Mouse (Mus musculus): Measurements from ENCODE around the gene Dhrs1.
A peak's percentile ranks its signal among the peaks of the same experiment; 100 is the strongest.

Gene Dhrs1

DNA sequence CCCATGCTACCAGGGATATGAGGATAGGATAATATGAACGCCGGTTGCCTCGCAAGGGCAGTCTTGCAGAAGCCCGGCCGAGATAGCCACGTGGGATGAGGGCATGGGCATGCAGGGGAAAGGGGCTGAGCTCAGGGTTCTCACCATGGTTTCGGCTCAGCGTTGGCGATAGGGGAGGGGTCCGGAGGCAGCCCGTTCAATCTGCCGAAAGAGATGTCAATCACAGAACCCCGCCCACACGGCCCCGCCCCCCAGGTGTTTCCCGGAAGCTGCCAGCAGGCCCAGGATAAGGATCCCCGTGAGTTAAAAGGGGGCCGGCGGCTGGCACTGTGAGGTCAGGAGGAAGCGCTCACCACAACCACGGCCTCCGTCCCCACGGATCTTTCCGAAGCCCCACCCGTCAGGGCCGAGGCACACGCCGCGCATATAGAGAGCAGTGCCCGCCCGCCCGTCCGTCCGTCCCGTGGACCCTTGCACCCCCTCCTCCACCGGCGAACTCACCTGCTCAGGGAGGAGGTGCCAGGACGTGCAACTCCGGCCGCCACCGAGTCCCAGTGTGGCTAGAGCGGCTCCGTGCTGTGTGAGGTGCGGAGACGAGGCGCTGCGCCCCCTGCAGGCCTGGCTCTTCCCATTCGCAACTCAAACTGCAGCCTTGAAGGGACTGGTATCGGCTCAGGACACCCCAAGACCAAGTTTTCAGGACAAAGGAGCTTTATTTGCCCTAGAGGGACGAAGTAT, 23.6 kb downstream of the Dhrs1 start, which contains the start of gene Rabggta:
Rabggta (minus strand) TSS at position 564 of the 738 bp plus-strand sequence.
- DNase-seq (ENCODE audit: low spot score) = peak; percentile 93

DNA sequence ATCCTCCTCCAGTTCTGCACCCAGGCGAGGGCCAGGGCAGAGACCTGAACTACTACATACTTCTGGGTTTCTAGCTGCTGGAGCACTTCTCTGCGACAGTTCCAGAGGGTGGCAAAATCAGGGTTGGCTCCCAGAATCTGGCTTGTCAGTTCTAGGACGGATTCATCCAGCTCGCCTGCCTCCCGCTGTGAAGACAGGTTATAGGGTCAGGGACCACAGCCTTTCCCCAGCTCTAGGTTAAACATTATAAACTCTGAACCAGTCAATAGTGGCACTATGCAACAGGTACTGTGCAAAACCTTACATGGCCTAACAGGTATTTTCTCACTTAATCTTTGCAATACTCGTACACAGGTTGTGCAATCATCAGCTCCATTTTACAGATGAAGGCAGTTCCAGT, 24.4 kb downstream of the Dhrs1 start:
- DNase-seq (ENCODE audit: low spot score) = no peak

- DNase-seq (ENCODE audit: low spot score) = no peak
Observed at GRCm38 (mm10) chr14:55720666-55721065, 24.8 kb downstream of the Dhrs1 start.

- DNase-seq (ENCODE audit: low spot score) = no peak
Observed at GRCm38 (mm10) chr14:55719737-55720136, 25.8 kb downstream of the Dhrs1 start.

- DNase-seq (ENCODE audit: low spot score) = no peak
Observed at GRCm38 (mm10) chr14:55716884-55717283, 28.6 kb downstream of the Dhrs1 start.

DNA sequence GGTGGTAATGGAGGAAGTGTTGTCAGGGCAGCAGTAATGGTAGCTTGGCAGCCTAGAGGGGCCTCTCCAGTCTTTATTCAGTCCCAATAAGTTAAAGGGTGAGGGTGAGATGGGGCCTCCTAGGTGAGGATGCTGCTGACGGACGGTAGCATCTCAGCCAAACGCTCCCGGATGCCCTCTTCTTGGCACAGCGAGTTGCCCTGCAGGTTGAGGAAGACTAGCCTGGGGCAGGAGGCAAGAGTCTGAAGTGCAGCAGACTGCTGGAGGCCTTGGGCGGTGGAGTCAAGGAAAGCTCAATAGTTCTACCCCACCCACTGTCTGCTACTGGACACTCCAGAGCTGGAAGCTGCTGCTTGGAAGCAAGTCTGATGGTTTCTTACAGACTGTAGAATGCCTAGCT, 29.2 kb downstream of the Dhrs1 start:
- no peak for DNase-seq (ENCODE audit: low spot score)

- DNase-seq (ENCODE audit: low spot score) = no peak
Observed at GRCm38 (mm10) chr14:55714893-55715292, 30.6 kb downstream of the Dhrs1 start.

GRCm38 (mm10) chr14:55713729-55714122, 31.8 kb downstream of the Dhrs1 start, which contains the start of gene Tgm1:
Gene Tgm1 (minus strand): TSS chr14:55713926.
- DNase-seq (ENCODE audit: low spot score) = no peak

DNA sequence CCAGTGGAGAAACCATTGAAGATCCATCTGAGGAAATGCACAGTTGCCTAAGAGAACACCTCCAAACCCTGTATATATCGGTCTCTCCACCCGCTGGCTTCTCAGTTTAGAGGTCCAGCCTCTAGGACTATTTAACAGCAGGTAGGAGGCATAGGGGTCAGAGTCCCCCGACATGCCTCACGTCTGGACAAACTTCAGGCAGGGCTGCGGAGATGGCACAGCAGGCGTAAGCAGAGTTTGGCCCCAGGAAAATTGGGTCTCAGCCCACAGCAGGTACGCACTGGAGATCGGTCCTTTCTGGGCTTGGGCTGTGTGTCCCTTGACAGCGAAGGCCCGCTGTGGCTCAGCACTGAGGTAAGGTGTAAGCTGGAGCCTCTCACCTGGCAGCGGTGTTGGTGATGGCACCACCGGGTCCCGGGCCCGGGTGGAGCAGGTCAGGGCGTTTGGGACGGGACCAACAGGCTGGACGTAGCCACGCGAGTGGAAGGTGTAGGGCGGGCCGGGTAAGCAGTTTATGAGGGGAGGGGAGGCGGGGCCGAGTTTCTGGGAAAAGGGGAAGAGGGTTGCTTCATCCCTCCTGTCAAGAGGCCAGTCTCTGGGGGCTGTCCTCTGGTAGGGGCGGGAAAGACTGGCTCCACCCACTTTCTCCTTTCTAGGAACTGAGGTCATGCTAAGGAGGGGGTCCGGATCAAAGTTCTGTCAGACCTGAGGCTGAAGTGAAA, 32.3 kb downstream of the Dhrs1 start:
- DNase-seq (ENCODE audit: low spot score) = peak; percentile 52

- no peak for DNase-seq (ENCODE audit: low spot score)
Observed at GRCm38 (mm10) chr14:55711786-55712185, 33.7 kb downstream of the Dhrs1 start.

- DNase-seq (ENCODE audit: low spot score) = no peak
Observed at GRCm38 (mm10) chr14:55709509-55709908, 36.0 kb downstream of the Dhrs1 start.

GRCm38 (mm10) chr14:55707397-55707796, 38.1 kb downstream of the Dhrs1 start:
- DNase-seq (ENCODE audit: low spot score) = no peak

GRCm38 (mm10) chr14:55706051-55706600, 39.4 kb downstream of the Dhrs1 start:
- DNase-seq (ENCODE audit: low spot score) = no peak

GRCm38 (mm10) chr14:55702761-55703160, 42.7 kb downstream of the Dhrs1 start:
- DNase-seq (ENCODE audit: low spot score) = no peak

- DNase-seq (ENCODE audit: low spot score) = no peak
Observed at GRCm38 (mm10) chr14:55701131-55701530, 44.4 kb downstream of the Dhrs1 start.

DNA sequence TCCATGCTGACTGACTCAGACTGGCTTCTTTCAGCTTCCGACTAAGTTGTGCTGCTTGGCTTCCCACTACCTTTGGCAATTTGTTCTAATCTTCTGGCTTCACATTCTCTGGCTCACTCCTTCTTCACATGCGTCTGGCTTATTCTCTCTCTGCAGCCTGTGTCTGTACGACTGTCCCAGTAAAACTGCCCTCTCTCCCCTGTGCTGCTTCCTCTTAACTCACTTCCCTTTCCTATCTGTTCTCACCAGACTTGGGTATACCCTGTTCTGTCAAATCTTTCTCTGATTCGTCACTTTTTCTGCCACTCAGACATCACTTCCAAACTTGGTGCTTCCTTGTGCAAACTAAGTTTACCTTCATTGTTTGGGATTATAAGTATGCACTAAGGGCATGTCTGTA, 48.3 kb downstream of the Dhrs1 start:
- no peak for DNase-seq (ENCODE audit: low spot score)

- DNase-seq (ENCODE audit: low spot score) = no peak
Observed at GRCm38 (mm10) chr14:55689433-55689832, 56.1 kb downstream of the Dhrs1 start.

Measured in urinary bladder, postnatal 25 days (tissue).